Mouse (Mus musculus) olfactory bulb, adult 2 months (tissue): ENCODE measurements around the gene Thrb.

Experiments
- CTCF ChIP-seq: fragments of 200-500 bp; IDR thresholded peaks from 2 replicates; pipeline ENCODE4 v1.5.1; 2012; ENCODE audit warnings: low read depth, mild to moderate bottlenecking, low read length, moderate library complexity; ENCODE audit not compliant: insufficient read depth
- POLR2A ChIP-seq: fragments of 200-500 bp; IDR thresholded peaks from 2 replicates; pipeline ENCODE4 v1.6.1; 2012; ENCODE audit warnings: mild to moderate bottlenecking, low read depth, low read length, moderate library complexity; ENCODE audit not compliant: insufficient read depth

DNA sequence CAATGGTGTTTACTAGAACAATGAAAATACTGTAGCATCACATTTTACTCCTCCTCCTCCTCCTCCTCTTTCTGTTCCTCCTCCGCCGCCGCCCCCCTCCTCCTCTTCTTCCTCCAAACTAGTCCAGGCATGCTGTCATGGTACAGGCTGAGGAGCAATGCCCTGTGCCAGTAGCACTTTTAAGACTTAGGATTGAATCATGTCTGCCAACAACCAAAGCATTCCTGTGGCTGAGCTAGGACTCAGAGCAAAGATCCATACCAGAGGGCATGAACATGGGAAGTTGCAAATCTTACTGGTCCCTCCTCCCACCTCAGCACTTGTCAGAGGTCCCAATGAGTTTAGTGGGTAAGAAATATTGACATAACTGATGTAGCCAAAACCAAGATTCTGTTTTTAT, 202.6 kb downstream of the Thrb start:
- TF ChIP-seq POLR2A: no peak
- no peak for TF ChIP-seq CTCF
